Mouse (Mus musculus) inflammation-experienced regulatory T-cells, adult 6 months (primary cell): Measurements from ENCODE around the gene Fzd5. TPM values are rescaled to one million over a fixed set of nuclear protein-coding genes. Genes with fewer than 3 reads are reported as not detected.

Experiments used
- ATAC-seq: one replicate; pipeline ENCODE4 v1.8.0; 2017
- polyA plus RNA-seq, 3 experiments: library from polyadenylated mRNA; unstranded; fragments of 100-300 nt; shearing (Covaris generic); gene quantifications; one replicate each; pipeline ENCODE4 v1.2.1; 2017

Fzd5 gene
- polyA plus RNA-seq, 3 experiments from 2014 or later: 0.35 to 0.97 (median 0.44) TPM

- no peak for ATAC-seq
Observed at GRCm38 (mm10) chr1:64683039-64683438, 54.5 kb downstream of the Fzd5 start.

- ATAC-seq: no peak
Observed at GRCm38 (mm10) chr1:64681499-64681898, 56.1 kb downstream of the Fzd5 start.

Other genes starting within 250 kb of the Fzd5 start
- gene Creb1, start 205.1 kb downstream of the Fzd5 start, polyA plus RNA-seq: 10 to 100 TPM; 54.6 to 64.3 (median 59.7) TPM
- 10 to 100 TPM; 25.7 to 33.4 (median 29.1) TPM for gene Mettl21a, start 120.5 kb downstream of the Fzd5 start, polyA plus RNA-seq
- gene Ccnyl1, start 47.3 kb downstream of the Fzd5 start, polyA plus RNA-seq: 1 to 10 TPM; 1.1 to 1.6 (median 1.4) TPM
- gene Plekhm3, start 219.1 kb upstream of the Fzd5 start, polyA plus RNA-seq: 10 to 100 TPM in 2 of 3 experiments, 1 to 10 TPM in 1; 7.0 to 13.0 (median 11.0) TPM